Mouse (Mus musculus): Measurements from ENCODE around the gene Tor4a. TPM values are rescaled to one million over a fixed set of nuclear protein-coding genes. Genes with fewer than 3 reads are reported as not detected.

Gene Tor4a
- polyA plus RNA-seq, 1 experiment from 2014 or later: 3.1 TPM

GRCm38 (mm10) chr2:25177076-25177475, 19.6 kb downstream of the Tor4a start:
- Histone ChIP-seq H3K27me3 (peaks cover 62% of the 10 kb centered on the region), H3K27ac (no peak overlapping the region), H3K4me3 (no peak overlapping the region), H3K9ac (no peak overlapping the region), H3K4me1 (peaks cover 41% of the 10 kb centered on the region), H3K9me3 (no peaks in the 10 kb centered on the region), H3K36me3 (no peaks in the 10 kb centered on the region), H3K4me2 (replicated peaks) (no peak overlapping the region)
- ATAC-seq (ENCODE audit: insufficient number of reproducible peaks, insufficient read depth, low FRiP score, low TSS enrichment): no peak
- 39% methylated on average over 4 of the region's 4 CpGs for WGBS

GRCm38 (mm10) chr2:25176573-25176972, 20.1 kb downstream of the Tor4a start:
- no peak for ATAC-seq (ENCODE audit: insufficient number of reproducible peaks, insufficient read depth, low FRiP score, low TSS enrichment)
- no peak overlapping the region for H3K4me2 ChIP-seq (replicated peaks)
- H3K9me3 ChIP-seq: no peaks in the 10 kb centered on the region
- H3K36me3 ChIP-seq: no peaks in the 10 kb centered on the region
- no peak overlapping the region for H3K4me3 ChIP-seq
- no peak overlapping the region for H3K9ac ChIP-seq
- H3K27me3 ChIP-seq: peaks cover 57% of the 10 kb centered on the region
- H3K27ac ChIP-seq: no peak overlapping the region
- 47% methylated on average over 6 of the region's 6 CpGs for WGBS
- H3K4me1 ChIP-seq: peaks cover 41% of the 10 kb centered on the region

- Histone ChIP-seq H3K9me3 (no peaks in the 10 kb centered on the region), H3K27ac (no peak overlapping the region), H3K4me3 (no peak overlapping the region), H3K4me1 (peaks cover 35% of the 10 kb centered on the region), H3K36me3 (no peaks in the 10 kb centered on the region), H3K27me3 (peaks cover 48% of the 10 kb centered on the region), H3K4me2 (replicated peaks) (no peak overlapping the region), H3K9ac (no peak overlapping the region)
- WGBS: 78% methylated on average over 4 of the region's 4 CpGs
- no peak for ATAC-seq (ENCODE audit: insufficient number of reproducible peaks, insufficient read depth, low FRiP score, low TSS enrichment)
Observed at GRCm38 (mm10) chr2:25175690-25176078, 21.0 kb downstream of the Tor4a start.

- Histone ChIP-seq H3K9me3 (no peaks in the 10 kb centered on the region), H3K36me3 (no peaks in the 10 kb centered on the region), H3K4me1 (peaks cover 30% of the 10 kb centered on the region), H3K9ac (no peak overlapping the region), H3K27ac (no peak overlapping the region), H3K4me3 (no peak overlapping the region), H3K4me2 (replicated peaks) (no peak overlapping the region), H3K27me3 (peaks cover 42% of the 10 kb centered on the region)
- WGBS: 52% methylated on average over 7 of the region's 7 CpGs
- ATAC-seq (ENCODE audit: insufficient number of reproducible peaks, insufficient read depth, low FRiP score, low TSS enrichment): no peak
Observed at GRCm38 (mm10) chr2:25174866-25175689, 21.6 kb downstream of the Tor4a start.

GRCm38 (mm10) chr2:25173821-25174220, 22.9 kb downstream of the Tor4a start:
- Histone ChIP-seq H3K4me2 (replicated peaks) (no peak overlapping the region), H3K27ac (no peak overlapping the region), H3K4me3 (no peak overlapping the region), H3K27me3 (peaks cover 29% of the 10 kb centered on the region), H3K9me3 (no peaks in the 10 kb centered on the region), H3K9ac (no peak overlapping the region), H3K4me1 (peaks cover 30% of the 10 kb centered on the region), H3K36me3 (no peaks in the 10 kb centered on the region)
- no peak for ATAC-seq (ENCODE audit: insufficient number of reproducible peaks, insufficient read depth, low FRiP score, low TSS enrichment)
- 90% methylated on average over 4 of the region's 4 CpGs for WGBS

- H3K9ac ChIP-seq: no peak overlapping the region
- no peak overlapping the region for H3K4me2 ChIP-seq (replicated peaks)
- peaks cover 29% of the 10 kb centered on the region for H3K4me1 ChIP-seq
- no peak overlapping the region for H3K4me3 ChIP-seq
- no peak overlapping the region for H3K27ac ChIP-seq
- 69% methylated on average over 8 of the region's 8 CpGs for WGBS
- ATAC-seq (ENCODE audit: insufficient number of reproducible peaks, insufficient read depth, low FRiP score, low TSS enrichment): no peak
- peaks cover 17% of the 10 kb centered on the region; the same call in 1 of the 2 replicates for H3K27me3 ChIP-seq
- no peaks in the 10 kb centered on the region for H3K36me3 ChIP-seq
- no peaks in the 10 kb centered on the region for H3K9me3 ChIP-seq
Observed at GRCm38 (mm10) chr2:25172629-25173028, 24.1 kb downstream of the Tor4a start.

GRCm38 (mm10) chr2:25171769-25172153, 24.9 kb downstream of the Tor4a start:
- 0 out of 2 replicates have a peak, but pooled peaks cover 9% of the 10 kb centered on the region for H3K27me3 ChIP-seq

GRCm38 (mm10) chr2:25171101-25171768, 25.5 kb downstream of the Tor4a start:
- Histone ChIP-seq H3K4me2 (replicated peaks) (no peak overlapping the region), H3K27me3 (0 out of 2 replicates have a peak, but pooled peaks cover 4% of the 10 kb centered on the region), H3K9ac (no peak overlapping the region), H3K36me3 (no peaks in the 10 kb centered on the region), H3K4me3 (no peak overlapping the region), H3K27ac (no peak overlapping the region), H3K4me1 (peaks cover 18% of the 10 kb centered on the region), H3K9me3 (no peaks in the 10 kb centered on the region)
- 82% methylated on average over 6 of the region's 6 CpGs for WGBS
- no peak for ATAC-seq (ENCODE audit: insufficient number of reproducible peaks, insufficient read depth, low FRiP score, low TSS enrichment)

More at GRCm38 (mm10) chr2:25171769-25172153, 24.9 kb downstream of the Tor4a start:
- Histone ChIP-seq H3K36me3 (no peaks in the 10 kb centered on the region), H3K9ac (no peak overlapping the region), H3K4me3 (no peak overlapping the region), H3K9me3 (no peaks in the 10 kb centered on the region), H3K27ac (no peak overlapping the region), H3K4me2 (replicated peaks) (no peak overlapping the region), H3K4me1 (peaks cover 23% of the 10 kb centered on the region)
- WGBS: 59% methylated on average over 1 of the region's 1 CpGs
- ATAC-seq (ENCODE audit: insufficient number of reproducible peaks, insufficient read depth, low FRiP score, low TSS enrichment): no peak

- 73% methylated on average over 10 of the region's 10 CpGs for WGBS
- no peak overlapping the region for H3K27ac ChIP-seq
- no peak overlapping the region for H3K4me2 ChIP-seq (replicated peaks)
- no peaks in the 10 kb centered on the region for H3K36me3 ChIP-seq
- no peaks in the 10 kb centered on the region for H3K9me3 ChIP-seq
- H3K4me1 ChIP-seq: peaks cover 18% of the 10 kb centered on the region
- no peak overlapping the region for H3K9ac ChIP-seq
- H3K27me3 ChIP-seq: no peaks in the 10 kb centered on the region
- no peak for ATAC-seq (ENCODE audit: insufficient number of reproducible peaks, insufficient read depth, low FRiP score, low TSS enrichment)
- H3K4me3 ChIP-seq: no peak overlapping the region
Observed at GRCm38 (mm10) chr2:25170326-25171100, 26.2 kb downstream of the Tor4a start.

- no peak overlapping the region for H3K4me3 ChIP-seq
- H3K9me3 ChIP-seq: no peaks in the 10 kb centered on the region
- no peak for ATAC-seq (ENCODE audit: insufficient number of reproducible peaks, insufficient read depth, low FRiP score, low TSS enrichment)
- no peak overlapping the region for H3K4me2 ChIP-seq (replicated peaks)
- H3K27ac ChIP-seq: no peak overlapping the region
- peaks cover 18% of the 10 kb centered on the region for H3K4me1 ChIP-seq
- WGBS: 18% methylated on average over 5 of the region's 5 CpGs
- no peak overlapping the region for H3K9ac ChIP-seq
- H3K36me3 ChIP-seq: no peaks in the 10 kb centered on the region
- H3K27me3 ChIP-seq: no peaks in the 10 kb centered on the region
Observed at GRCm38 (mm10) chr2:25169778-25170177, 26.9 kb downstream of the Tor4a start.

GRCm38 (mm10) chr2:25168665-25168978, 28.1 kb downstream of the Tor4a start:
- peaks cover 22% of the 10 kb centered on the region for H3K4me1 ChIP-seq
- H3K4me2 ChIP-seq (replicated peaks): peak overlapping the region; percentile 87
- no peak overlapping the region for H3K9ac ChIP-seq
- no peaks in the 10 kb centered on the region for H3K36me3 ChIP-seq
- ATAC-seq (ENCODE audit: insufficient number of reproducible peaks, insufficient read depth, low FRiP score, low TSS enrichment): no peak; the same call in 1 of the 2 replicates
- 13% methylated on average over 2 of the region's 2 CpGs for WGBS
- peak overlapping the region; percentile 49 for H3K4me3 ChIP-seq
- H3K27me3 ChIP-seq: no peaks in the 10 kb centered on the region
- H3K27ac ChIP-seq: peak overlapping the region; percentile 75
- no peaks in the 10 kb centered on the region for H3K9me3 ChIP-seq
